Comparison of ENCODE assay signal across 12 mouse cellular contexts in genomic region chr14:110762588-110763220, GRCm38 (mm10). TPM values are rescaled to one million over a fixed set of nuclear protein-coding genes. Genes with fewer than 3 reads are reported as not detected.
DNase-seq lines count a peak whose midpoint lies in the region; ATAC-seq and TF ChIP-seq lines count a peak whose summit lies in the region.
"Had no signal": no experiment of that assay in that cellular context is flagged by ENCODE, and none has a peak within 500 bp of the region (broad histone marks: within the 10 kb centered on the region; RNA-seq: fewer than 3 reads in every experiment).

No protein-coding gene starts in this region.

- ATAC-seq in forebrain, postnatal 0 days, result no peak
- ATAC-seq: inflammation-experienced regulatory T-cells, adult 6 months had no signal

- H3K27ac ChIP-seq in cerebellum, adult 2 months (ENCODE audit: insufficient read depth, low read length), result no peak overlapping the region
- H3K27ac ChIP-seq in layer of hippocampus, adult 2 months, result no peak overlapping the region
- no peak overlapping the region for H3K27ac ChIP-seq in forebrain, postnatal 0 days (ENCODE audit: low read depth, low read length)
- H3K27ac ChIP-seq: stomach, embryonic 15.5 days had no signal

- H3K4me2 ChIP-seq in forebrain, postnatal 0 days (ENCODE audit: low read depth), result no peak overlapping the region
- H3K4me2 ChIP-seq: stomach, embryonic 15.5 days had no signal

- no peak for TF ChIP-seq CTCF in cerebellum, adult 2 months (IDR thresholded peaks at IDR 0.05; ENCODE audit: borderline replicate concordance, insufficient read depth, low read depth, low read length)
- TF ChIP-seq CTCF in layer of hippocampus, adult 2 months (conservative IDR thresholded peaks at IDR 0.05), result peak; percentile 82
- peak; percentile 68 for TF ChIP-seq CTCF in forebrain, postnatal 0 days (IDR thresholded peaks at IDR 0.05; ENCODE audit: low read depth)

- no peak for TF ChIP-seq POLR2A in cerebellum, adult 2 months (IDR thresholded peaks at IDR 0.05; ENCODE audit: borderline replicate concordance, insufficient read depth, low read length)

- H3K9me3 ChIP-seq in forebrain, postnatal 0 days (ENCODE audit: low read length), result no peaks in the 10 kb centered on the region
- H3K9me3 ChIP-seq: megakaryocyte, embryonic 14.5 days; stomach, embryonic 15.5 days had no signal

- no peaks in the 10 kb centered on the region for H3K36me3 ChIP-seq in forebrain, postnatal 0 days (ENCODE audit: insufficient read depth)
- H3K36me3 ChIP-seq: stomach, embryonic 15.5 days had no signal

- no peaks in the 10 kb centered on the region for H3K4me1 ChIP-seq in cerebellum, adult 2 months (ENCODE audit: control insufficient read depth, insufficient read depth, low read length)
- H3K4me1 ChIP-seq in forebrain, postnatal 0 days (ENCODE audit: insufficient read depth), result no peaks in the 10 kb centered on the region
- H3K4me1 ChIP-seq: megakaryocyte, embryonic 14.5 days; stomach, embryonic 15.5 days had no signal

- no peaks in the 10 kb centered on the region for H3K27me3 ChIP-seq in cerebellum, adult 2 months (ENCODE audit: control insufficient read depth, insufficient read depth, low read length)
- no peaks in the 10 kb centered on the region for H3K27me3 ChIP-seq in forebrain, postnatal 0 days (ENCODE audit: insufficient read depth, low read length)
- H3K27me3 ChIP-seq: megakaryocyte, embryonic 14.5 days; stomach, embryonic 15.5 days had no signal

- peak; percentile 9 for DNase-seq in cerebellum, adult 9-10 months
- no peak for DNase-seq in cerebellum, adult 2 months
- no peak for DNase-seq in layer of hippocampus, adult 2 months (ENCODE audit: low spot score in 2 of 2)
- DNase-seq in layer of hippocampus, adult 9-11 months, result no peak
- peak; percentile 10 for DNase-seq in MN1 (ENCODE audit: low spot score)
- peak; percentile 68 for DNase-seq in forebrain, postnatal 0 days
- no peak for DNase-seq in frontal cortex, postnatal 25 days (ENCODE audit: low spot score in 2 of 2)
- DNase-seq in lung, postnatal 10 days, result no peak

- H3K4me3 ChIP-seq in cerebellum, adult 2 months (replicated peaks; ENCODE audit: insufficient read depth, low read depth, low read length), result no peak overlapping the region
- no peak overlapping the region for H3K4me3 ChIP-seq in layer of hippocampus, adult 2 months
- H3K4me3 ChIP-seq in forebrain, postnatal 0 days (ENCODE audit: low read depth, low read length), result no peak overlapping the region
- H3K4me3 ChIP-seq: megakaryocyte, embryonic 14.5 days; stomach, embryonic 15.5 days had no signal

- H3K9ac ChIP-seq in forebrain, postnatal 0 days, result no peak overlapping the region
- H3K9ac ChIP-seq: stomach, embryonic 15.5 days had no signal

- 21% methylated on average over 7 of the region's 7 CpGs for WGBS in cerebellum, adult 2 months
- 22% methylated on average over 7 of the region's 7 CpGs for WGBS in forebrain, postnatal 0 days

RNA-seq across cellular contexts. Expression of gene Slitrk6, which starts 7.8 kb away (rescaled TPM):
- polyA plus RNA-seq in cerebellum, adult 2 months (2012; rRNA removed), result 0.65 and 0.84 TPM in 2 replicates
- under 1 TPM; 0.69 to 0.71 TPM for total RNA-seq in layer of hippocampus, adult 2 months (2021)
- 6.2 and 13.9 TPM in 2 replicates for total RNA-seq in forebrain, postnatal 0 days (2014; rRNA removed)
- polyA plus RNA-seq in forebrain, postnatal 0 days (2015; fragmentation: Nextera tagmentation; extraction: Ambion mirVana), result 1.5 and 3.1 TPM in 2 replicates
- total RNA-seq: granulocyte monocyte progenitor cell, adult 5-6 weeks had no signal
- polyA plus RNA-seq: inflammation-experienced regulatory T-cells, adult 6 months had no signal

Comparison
In these comparisons a context has a peak if more than half of its experiments do, and no peak if none do; other contexts are left out.
1. DNase-seq: peak in cerebellum, adult 9-10 months (single experiment), MN1 (single experiment) and forebrain, postnatal 0 days (single experiment); none in cerebellum, adult 2 months (0 of 2), layer of hippocampus, adult 2 months (0 of 2), layer of hippocampus, adult 9-11 months (single experiment), frontal cortex, postnatal 25 days (0 of 2) and lung, postnatal 10 days (single experiment).